Mouse (Mus musculus) limb, embryonic 15.5 days (tissue): ENCODE measurements at regions not wholly inside any gene's neighbourhood (a gene's known extent, or its start where the extent isn't known, plus 50 kb on each side); places are given as distances from the start of the nearest gene placed in this dataset.
"Not testable (repeated sequence)": the region's sequence is repeated elsewhere in the genome, so short reads cannot be mapped to it uniquely, and the experiment has no call there.

Source experiments
- ATAC-seq: fragments of 200-750 bp; cut with Nextera tagmentation; 2 replicates; pipeline ENCODE4 v1.8.0; 2017; ENCODE audit warnings: low read depth, moderate TSS enrichment; ENCODE audit not compliant: insufficient number of reproducible peaks, low FRiP score, low TSS enrichment
- H3K27ac ChIP-seq: fragments of 300-500 bp; sonication (generic); 2 replicates; pipeline ENCODE4 v1.5.1; 2015; ENCODE audit warnings: moderate library complexity, mild to moderate bottlenecking, inconsistent platforms
- H3K27me3 ChIP-seq: fragments of 300-500 bp; sonication (generic); 2 replicates; pipeline ENCODE4 v1.6.1; 2015; ENCODE audit warnings: inconsistent platforms
- H3K36me3 ChIP-seq: fragments of 300-500 bp; sonication (generic); 2 replicates; pipeline ENCODE4 v1.6.1; 2015; ENCODE audit warnings: inconsistent platforms
- H3K4me1 ChIP-seq: fragments of 300-500 bp; sonication (generic); 2 replicates; pipeline ENCODE4 v1.6.1; 2015; ENCODE audit warnings: inconsistent platforms
- H3K4me2 ChIP-seq: fragments of 300-500 bp; sonication (generic); 2 replicates; pipeline ENCODE4 v1.6.1; 2015; ENCODE audit warnings: mild to moderate bottlenecking, inconsistent platforms
- H3K4me3 ChIP-seq: fragments of 300-500 bp; sonication (generic); 2 replicates; pipeline ENCODE4 v1.5.1; 2015; ENCODE audit warnings: mild to moderate bottlenecking, inconsistent platforms
- H3K9ac ChIP-seq: fragments of 300-500 bp; sonication (generic); 2 replicates; pipeline ENCODE4 v1.6.1; 2015; ENCODE audit warnings: inconsistent platforms
- H3K9me3 ChIP-seq: fragments of 300-500 bp; sonication (generic); 2 replicates; pipeline ENCODE4 v1.6.1; 2016; ENCODE audit warnings: inconsistent platforms
- WGBS: fragments of 180-500 bp; shearing (Covaris S2); methylation state at CpG from one replicate; pipeline ENCODE4 v1.1.7; 2015; 5-methylcytosine and 5-hydroxymethylcytosine counted together

DNA sequence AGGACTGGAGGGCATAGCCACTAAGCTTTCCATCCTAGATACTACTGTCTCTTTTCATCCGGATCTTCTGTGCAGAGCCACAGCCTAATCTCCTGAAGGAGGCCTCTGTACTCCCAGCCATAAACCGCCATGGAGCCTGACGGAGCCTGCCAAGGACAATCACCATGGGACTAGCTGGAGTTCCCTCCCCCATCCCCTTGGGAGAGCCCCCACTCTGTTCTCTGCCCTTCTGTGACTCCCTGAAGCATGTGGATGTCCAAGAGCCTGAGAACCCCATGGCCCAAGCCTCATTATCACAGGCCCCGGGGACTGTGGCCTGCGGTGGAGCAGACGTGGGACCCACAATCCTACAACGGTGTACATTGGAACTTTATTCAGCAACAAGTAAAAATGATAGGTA is 151.5 kb upstream of the Ddhd1 start:
- Histone ChIP-seq H3K4me3 (no peak overlapping the region), H3K4me2 (no peak overlapping the region), H3K27me3 (no peaks in the 10 kb centered on the region), H3K36me3 (no peaks in the 10 kb centered on the region), H3K27ac (no peak overlapping the region), H3K9me3 (no peaks in the 10 kb centered on the region), H3K9ac (no peak overlapping the region), H3K4me1 (no peaks in the 10 kb centered on the region)
- 84% methylated on average over 7 of the region's 7 CpGs for WGBS
- no peak for ATAC-seq

DNA sequence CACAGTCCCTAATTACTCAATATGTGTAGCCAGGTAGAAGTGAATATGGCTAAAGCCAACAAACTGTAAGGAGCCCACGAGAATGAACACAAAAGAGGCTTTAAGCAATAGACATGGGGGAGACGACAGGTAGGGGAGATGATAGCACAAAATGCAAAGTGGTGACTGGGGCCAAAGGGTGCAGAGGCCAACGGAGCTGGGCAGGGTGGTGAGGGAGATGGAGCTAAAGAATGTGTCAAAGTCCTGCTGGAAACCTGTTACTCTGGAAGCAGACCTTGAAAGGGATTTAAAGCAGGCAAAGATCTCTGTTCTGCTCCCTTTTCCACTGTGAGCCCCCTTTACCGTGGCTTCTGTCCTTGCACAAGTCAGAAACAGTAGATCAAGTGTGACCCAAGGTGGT is 152.2 kb upstream of the Ddhd1 start:
- no peaks in the 10 kb centered on the region for H3K36me3 ChIP-seq
- H3K9me3 ChIP-seq: no peaks in the 10 kb centered on the region
- no peak for ATAC-seq
- H3K4me3 ChIP-seq: no peak overlapping the region
- WGBS: 70% methylated on average over 4 of the region's 4 CpGs
- H3K27me3 ChIP-seq: no peaks in the 10 kb centered on the region
- no peak overlapping the region for H3K27ac ChIP-seq
- no peaks in the 10 kb centered on the region for H3K4me1 ChIP-seq
- H3K4me2 ChIP-seq: no peak overlapping the region
- no peak overlapping the region for H3K9ac ChIP-seq

DNA sequence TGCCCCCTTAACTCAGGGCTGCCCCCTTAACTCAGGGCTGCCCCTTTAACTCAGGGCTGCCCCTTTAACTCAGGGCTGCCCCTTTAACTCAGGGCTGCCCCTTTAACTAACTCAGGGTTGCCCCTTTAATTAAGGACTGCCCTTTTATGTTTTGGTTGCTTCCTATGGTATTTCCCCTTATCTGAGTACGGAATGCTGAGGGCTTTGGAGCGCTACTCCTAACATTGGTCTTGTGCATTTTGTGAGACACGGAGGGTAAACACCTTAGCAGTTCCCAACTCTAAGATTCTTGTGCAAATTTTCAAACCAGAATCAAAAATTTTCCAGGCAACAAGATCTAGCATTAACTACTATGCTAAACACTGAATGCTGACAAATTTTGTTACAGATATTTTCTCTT is 152.7 kb upstream of the Ddhd1 start:
- 61% methylated on average over 3 of the region's 3 CpGs for WGBS
- no peak overlapping the region for H3K4me2 ChIP-seq
- H3K4me1 ChIP-seq: no peaks in the 10 kb centered on the region
- H3K27ac ChIP-seq: no peak overlapping the region
- no peak for ATAC-seq
- H3K27me3 ChIP-seq: no peaks in the 10 kb centered on the region
- H3K9ac ChIP-seq: no peak overlapping the region
- H3K9me3 ChIP-seq: no peaks in the 10 kb centered on the region
- H3K36me3 ChIP-seq: no peaks in the 10 kb centered on the region
- H3K4me3 ChIP-seq: no peak overlapping the region

DNA sequence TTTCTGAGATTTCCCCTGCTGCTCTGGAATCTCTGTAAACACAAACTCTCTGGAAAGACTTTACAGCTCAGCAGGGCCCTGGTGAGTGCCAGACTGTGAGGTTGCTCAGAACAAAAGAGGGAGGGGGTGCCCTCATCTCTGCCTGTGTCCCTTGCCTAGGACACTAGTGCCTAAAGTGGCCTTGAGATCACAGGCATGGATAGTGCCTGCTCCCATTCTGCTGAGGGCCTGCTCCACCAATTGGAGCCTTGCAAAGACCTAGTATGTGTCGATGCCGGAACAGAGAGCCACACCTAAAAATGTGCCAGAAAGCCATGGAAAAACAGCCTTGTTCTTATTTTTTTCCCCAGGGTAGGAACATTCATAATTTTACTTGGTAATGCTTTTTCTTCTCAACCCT is 157.7 kb upstream of the Ddhd1 start:
- Histone ChIP-seq H3K27me3 (no peaks in the 10 kb centered on the region), H3K9ac (no peak overlapping the region), H3K27ac (no peak overlapping the region), H3K4me3 (no peak overlapping the region), H3K4me1 (no peaks in the 10 kb centered on the region), H3K9me3 (no peaks in the 10 kb centered on the region), H3K4me2 (no peak overlapping the region), H3K36me3 (no peaks in the 10 kb centered on the region)
- no peak for ATAC-seq
- 78% methylated on average over 2 of the region's 2 CpGs for WGBS

DNA sequence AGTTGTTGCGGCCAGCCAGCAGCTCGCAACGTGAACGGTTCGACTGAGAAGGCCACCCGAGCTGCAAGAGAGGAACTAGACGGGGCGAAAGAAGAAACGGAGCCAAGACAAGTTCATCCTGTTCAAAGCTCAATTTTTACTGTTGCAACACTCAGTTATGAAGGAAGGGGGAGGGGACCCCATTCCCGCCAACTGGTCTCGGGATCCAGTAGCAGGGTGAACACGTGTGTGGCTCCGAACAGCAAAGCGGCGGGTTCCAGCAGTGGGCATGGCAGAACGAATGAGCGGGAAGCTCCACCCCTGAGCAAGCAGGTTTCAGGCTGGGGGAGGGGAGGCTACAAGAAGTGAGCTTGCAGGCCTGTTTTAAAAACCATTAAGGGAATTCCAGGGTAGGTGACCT is 158.7 kb upstream of the Ddhd1 start:
- not testable (repeated sequence) for H3K36me3 ChIP-seq, H3K27me3 ChIP-seq, H3K4me1 ChIP-seq, H3K9me3 ChIP-seq, H3K4me3 ChIP-seq, H3K9ac ChIP-seq, H3K27ac ChIP-seq, H3K4me2 ChIP-seq, ATAC-seq
- WGBS: 85% methylated on average over 17 of the region's 17 CpGs

DNA sequence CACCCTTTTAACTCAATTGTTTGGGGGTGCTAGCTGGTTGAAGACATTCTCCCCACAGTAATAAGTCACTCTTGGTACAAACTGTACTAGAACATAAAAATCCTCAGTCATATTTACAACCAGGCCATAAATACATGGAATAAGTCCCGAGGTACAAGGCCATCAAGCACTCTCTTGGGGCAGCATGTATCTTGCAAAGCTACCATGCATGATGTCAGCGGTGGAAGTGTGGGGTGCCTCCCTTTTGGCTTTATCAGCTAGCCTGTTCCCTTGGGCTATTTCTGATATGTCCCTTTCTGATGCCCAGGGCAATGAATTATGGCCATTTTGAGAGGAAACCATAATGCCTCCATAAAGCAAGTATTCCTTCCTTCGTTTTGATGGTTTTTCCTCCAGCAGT is 159.8 kb upstream of the Ddhd1 start:
- H3K27me3 ChIP-seq: no peaks in the 10 kb centered on the region
- ATAC-seq: no peak
- H3K9me3 ChIP-seq: no peaks in the 10 kb centered on the region
- no peak overlapping the region for H3K9ac ChIP-seq
- H3K4me1 ChIP-seq: no peaks in the 10 kb centered on the region
- H3K4me3 ChIP-seq: no peak overlapping the region
- H3K27ac ChIP-seq: no peak overlapping the region
- H3K36me3 ChIP-seq: no peaks in the 10 kb centered on the region
- 87% methylated on average over 3 of the region's 3 CpGs for WGBS
- no peak overlapping the region for H3K4me2 ChIP-seq

DNA sequence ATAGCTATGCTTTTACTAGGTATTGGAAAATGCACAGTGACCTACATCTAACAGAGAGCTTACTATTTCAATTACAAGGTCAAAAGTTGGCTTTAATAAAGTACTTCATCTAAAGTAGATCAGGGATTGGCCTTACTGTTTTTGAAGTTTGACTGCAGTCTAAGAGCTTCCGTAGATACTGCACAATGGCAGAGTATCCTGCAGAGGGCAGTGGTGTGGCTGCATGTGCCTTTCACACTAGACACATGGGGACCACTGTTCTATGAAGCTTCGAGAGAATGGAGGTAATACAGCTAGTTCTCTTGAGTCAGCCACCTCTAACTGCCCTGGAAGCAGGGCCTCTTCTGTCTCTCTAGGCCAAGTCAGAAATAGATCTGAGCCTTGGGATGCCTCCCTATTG is 166.7 kb upstream of the Ddhd1 start:
- H3K4me2 ChIP-seq: no peak overlapping the region
- 0 out of 2 replicates have a peak, but pooled peaks cover 4% of the 10 kb centered on the region for H3K4me1 ChIP-seq
- 0 out of 2 replicates have a peak overlapping the region, but pooled peaks have one; percentile 27 for H3K27ac ChIP-seq
- no peaks in the 10 kb centered on the region for H3K27me3 ChIP-seq
- no peak overlapping the region for H3K4me3 ChIP-seq
- WGBS: 71% methylated on average over 2 of the region's 2 CpGs
- H3K36me3 ChIP-seq: no peaks in the 10 kb centered on the region
- no peak for ATAC-seq
- no peak overlapping the region for H3K9ac ChIP-seq
- no peaks in the 10 kb centered on the region for H3K9me3 ChIP-seq

DNA sequence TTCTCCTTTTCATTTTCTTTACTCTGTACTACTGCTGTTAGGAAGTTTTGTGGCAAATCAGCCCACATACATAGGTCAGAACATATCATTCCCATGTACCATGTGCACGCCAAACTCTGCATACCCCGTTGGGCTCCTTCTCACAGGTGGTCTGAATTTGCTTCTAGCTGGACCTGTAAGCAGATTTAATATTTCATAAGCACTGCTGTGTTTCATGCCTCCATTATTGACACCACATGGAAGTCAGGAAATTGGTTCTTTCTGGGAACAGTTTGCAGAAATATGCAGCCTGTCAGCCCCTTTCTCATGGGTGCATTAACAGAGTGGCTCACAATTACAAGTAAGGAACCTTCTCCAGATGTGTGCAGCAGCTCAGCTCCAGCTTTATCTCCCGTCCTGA is 168.1 kb upstream of the Ddhd1 start:
- H3K4me2 ChIP-seq: no peak overlapping the region
- no peaks in the 10 kb centered on the region for H3K27me3 ChIP-seq
- H3K4me3 ChIP-seq: no peak overlapping the region
- H3K36me3 ChIP-seq: no peaks in the 10 kb centered on the region
- no peaks in the 10 kb centered on the region for H3K9me3 ChIP-seq
- 0 out of 2 replicates have a peak, but pooled peaks cover 4% of the 10 kb centered on the region for H3K4me1 ChIP-seq
- peak; percentile 78 for ATAC-seq
- peak overlapping the region; percentile 39; the same call in 1 of the 2 replicates for H3K27ac ChIP-seq
- WGBS: 34% methylated on average over 3 of the region's 3 CpGs
- H3K9ac ChIP-seq: no peak overlapping the region

DNA sequence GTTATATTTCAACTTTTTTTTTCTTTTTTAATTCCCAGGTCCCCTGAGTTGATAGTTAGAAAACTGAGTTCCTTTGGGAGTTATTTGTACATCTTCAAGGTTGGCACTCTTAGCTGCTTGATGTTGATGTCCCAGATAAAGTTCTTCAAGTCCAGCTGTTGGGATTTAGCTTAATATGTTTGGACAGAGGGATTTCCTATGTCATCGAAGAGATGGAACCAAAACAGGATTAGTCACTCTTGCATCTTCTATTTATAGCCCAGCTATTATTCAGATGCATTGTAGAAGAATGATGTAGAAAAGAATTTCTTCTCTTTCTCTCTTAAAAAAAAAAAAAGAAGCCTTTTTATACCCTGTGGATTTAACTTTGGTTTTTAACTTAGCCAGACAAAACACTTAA is 169.2 kb upstream of the Ddhd1 start:
- Histone ChIP-seq H3K27ac (no peak overlapping the region), H3K4me3 (no peak overlapping the region), H3K4me1 (0 out of 2 replicates have a peak, but pooled peaks cover 4% of the 10 kb centered on the region), H3K36me3 (no peaks in the 10 kb centered on the region), H3K4me2 (no peak overlapping the region), H3K9ac (no peak overlapping the region), H3K9me3 (no peaks in the 10 kb centered on the region), H3K27me3 (no peaks in the 10 kb centered on the region)
- 62% methylated on average over 1 of the region's 1 CpGs for WGBS
- ATAC-seq: no peak

DNA sequence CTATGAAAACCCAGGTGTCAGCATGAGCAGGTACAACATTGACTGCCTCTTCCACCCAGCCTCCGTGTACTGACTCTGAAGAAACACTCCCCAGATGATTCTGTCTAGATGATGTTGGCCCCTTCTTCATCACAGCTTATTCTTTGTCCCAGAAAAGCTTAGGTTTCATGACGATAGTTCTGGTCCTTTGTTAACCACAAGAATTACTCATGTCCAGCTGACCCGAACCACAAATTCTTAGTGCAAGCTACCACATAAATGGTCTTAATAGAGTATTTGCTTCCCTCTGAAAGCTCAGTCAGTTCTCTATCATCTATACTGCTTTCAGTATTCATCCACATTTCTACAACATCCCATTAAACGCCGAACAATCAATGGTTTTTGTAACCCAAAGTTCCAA is 172.5 kb upstream of the Ddhd1 start:
- no peak for ATAC-seq
- Histone ChIP-seq H3K27me3 (no peaks in the 10 kb centered on the region), H3K4me1 (0 out of 2 replicates have a peak, but pooled peaks cover 4% of the 10 kb centered on the region), H3K36me3 (no peaks in the 10 kb centered on the region), H3K4me2 (no peak overlapping the region), H3K9ac (no peak overlapping the region), H3K27ac (no peak overlapping the region), H3K4me3 (no peak overlapping the region), H3K9me3 (no peaks in the 10 kb centered on the region)
- WGBS: 86% methylated on average over 5 of the region's 5 CpGs

DNA sequence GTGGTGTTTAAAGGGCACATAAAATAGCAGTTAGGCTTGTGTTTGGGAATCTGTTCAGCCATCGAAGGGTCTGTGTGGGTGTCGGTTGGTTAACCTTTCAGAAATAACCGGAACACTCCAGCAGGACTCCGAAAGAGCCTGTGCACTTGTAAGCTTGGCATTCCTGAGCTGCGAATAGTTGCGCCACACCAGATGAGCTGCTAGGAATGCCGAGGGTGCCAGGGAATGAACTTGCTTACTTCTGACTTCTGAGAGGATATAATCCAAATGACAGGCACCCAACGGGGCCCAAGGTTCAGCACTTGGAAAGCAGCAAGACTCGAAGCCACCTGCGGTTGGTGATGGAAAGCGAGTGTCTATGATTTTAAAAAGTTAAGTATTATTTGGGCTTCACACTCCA is 179.1 kb upstream of the Ddhd1 start:
- Histone ChIP-seq H3K27ac (no peak overlapping the region), H3K4me2 (no peak overlapping the region), H3K4me3 (no peak overlapping the region), H3K9me3 (no peaks in the 10 kb centered on the region), H3K27me3 (no peaks in the 10 kb centered on the region), H3K4me1 (no peaks in the 10 kb centered on the region), H3K9ac (no peak overlapping the region), H3K36me3 (no peaks in the 10 kb centered on the region)
- no peak for ATAC-seq
- 73% methylated on average over 11 of the region's 11 CpGs for WGBS

DNA sequence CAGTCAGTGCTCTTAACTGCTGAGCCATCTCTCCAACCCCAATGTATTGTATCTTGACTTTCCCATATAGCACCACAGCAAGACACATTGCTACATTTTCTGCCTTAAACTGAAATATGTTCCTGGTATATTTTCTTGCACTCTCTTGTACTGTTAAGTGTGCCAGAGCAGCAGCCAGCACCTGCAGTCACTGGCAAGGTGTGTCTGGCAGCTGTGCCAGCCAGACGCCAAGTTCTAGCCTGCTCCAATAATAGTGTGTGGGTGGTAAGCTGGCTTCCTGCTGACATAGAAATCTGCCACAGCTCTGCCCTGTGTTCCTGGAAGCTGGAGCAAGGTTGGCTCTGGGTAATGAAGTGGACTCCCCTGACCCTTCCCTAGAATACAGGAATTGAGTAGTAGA is 185.9 kb upstream of the Ddhd1 start:
- Histone ChIP-seq H3K4me1 (no peaks in the 10 kb centered on the region), H3K27ac (no peak overlapping the region), H3K4me2 (no peak overlapping the region), H3K9me3 (no peaks in the 10 kb centered on the region), H3K4me3 (no peak overlapping the region), H3K9ac (no peak overlapping the region), H3K36me3 (no peaks in the 10 kb centered on the region), H3K27me3 (no peaks in the 10 kb centered on the region)
- WGBS: 57% methylated on average over 1 of the region's 1 CpGs
- ATAC-seq: no peak

DNA sequence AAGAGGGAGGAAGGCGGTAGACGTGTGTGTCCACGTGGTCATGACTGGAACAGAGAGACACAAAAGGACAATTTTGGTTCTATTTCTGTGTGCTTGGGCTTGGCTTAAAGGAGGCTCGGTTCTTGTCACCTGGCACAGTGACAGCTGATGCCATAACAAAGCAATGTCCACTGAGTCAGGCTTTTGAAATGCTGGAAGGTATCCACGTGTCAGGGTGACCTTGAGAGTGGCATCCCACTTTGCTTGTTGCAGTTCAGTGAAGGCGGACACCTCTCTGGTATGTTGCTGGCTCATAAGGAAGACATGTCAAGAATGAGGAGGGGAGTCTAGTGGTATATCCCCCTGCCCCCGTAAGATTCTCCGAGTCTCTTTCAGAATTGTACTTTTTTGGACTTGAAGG is 192.6 kb upstream of the Ddhd1 start:
- Histone ChIP-seq H3K27ac (no peak overlapping the region), H3K9me3 (no peaks in the 10 kb centered on the region), H3K4me2 (no peak overlapping the region), H3K27me3 (no peaks in the 10 kb centered on the region), H3K36me3 (no peaks in the 10 kb centered on the region), H3K4me3 (no peak overlapping the region), H3K4me1 (no peaks in the 10 kb centered on the region), H3K9ac (no peak overlapping the region)
- no peak for ATAC-seq
- 71% methylated on average over 8 of the region's 8 CpGs for WGBS
